Mouse (Mus musculus) embryonic fibroblast, embryonic 13.5 days (primary cell): Measurements from ENCODE around the gene Cngb1.

ENCODE experiments used
- CTCF ChIP-seq: IDR thresholded peaks from 2 replicates; pipeline ENCODE4 v1.5.1; 2011; ENCODE audit warnings: mild to moderate bottlenecking, control low read depth, low read length, moderate library complexity, borderline replicate concordance; ENCODE audit not compliant: insufficient read depth
- POLR2A ChIP-seq: IDR thresholded peaks from 2 replicates; pipeline ENCODE4 v1.6.1; 2011; ENCODE audit warnings: low read depth, mild to moderate bottlenecking, control low read depth, low read length, moderate library complexity

DNA sequence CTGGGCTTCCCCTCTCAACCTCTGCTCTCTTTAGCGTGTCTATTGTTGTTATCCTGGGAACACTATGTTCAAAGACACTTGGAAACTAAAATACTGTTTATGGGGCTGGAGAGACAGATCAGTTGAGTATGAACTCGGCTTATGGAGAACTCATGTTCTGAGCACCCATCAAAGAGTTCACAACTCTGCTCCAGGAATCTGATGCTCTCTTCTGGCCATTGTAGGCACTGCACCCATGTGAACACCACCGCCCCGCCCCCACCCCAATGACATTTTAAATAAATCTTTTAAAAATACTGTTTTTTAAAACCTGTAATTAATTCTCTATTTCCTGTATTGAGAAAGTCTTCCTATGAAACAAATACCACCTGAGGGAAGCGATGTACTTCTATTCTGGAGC lies 4.0 kb downstream of the Cngb1 start:
- TF ChIP-seq CTCF (no peak), POLR2A (no peak)
